Mouse (Mus musculus) midbrain, embryonic 13.5 days (tissue): ENCODE measurements around the gene Pgap2. TPM values are rescaled to one million over a fixed set of nuclear protein-coding genes. Genes with fewer than 3 reads are reported as not detected.

Source experiments
- ATAC-seq: fragments of 200-750 bp; cut with Nextera tagmentation; 2 replicates; pipeline ENCODE4 v1.8.0; 2017; ENCODE audit warnings: mild to moderate bottlenecking, moderate TSS enrichment, moderate library complexity
- H3K27ac ChIP-seq: fragments of 300-500 bp; sonication (generic); 2 replicates; pipeline ENCODE4 v1.5.1; 2015; ENCODE audit warnings: inconsistent platforms, mild to moderate bottlenecking, moderate library complexity
- H3K27me3 ChIP-seq: fragments of 300-500 bp; sonication (generic); 2 replicates; pipeline ENCODE4 v1.6.1; 2015; ENCODE audit warnings: mild to moderate bottlenecking, inconsistent platforms
- H3K36me3 ChIP-seq: fragments of 300-500 bp; sonication (generic); 2 replicates; pipeline ENCODE4 v1.6.1; 2015; ENCODE audit warnings: mild to moderate bottlenecking, inconsistent platforms
- H3K4me1 ChIP-seq: fragments of 300-500 bp; sonication (generic); replicated peaks from 2 replicates; pipeline ENCODE4 v1.6.1; 2015; ENCODE audit warnings: inconsistent platforms
- H3K4me2 ChIP-seq: fragments of 300-500 bp; sonication (generic); replicated peaks from 2 replicates; pipeline ENCODE4 v1.6.1; 2015; ENCODE audit warnings: moderate library complexity, mild to moderate bottlenecking, inconsistent platforms
- H3K4me3 ChIP-seq: fragments of 300-500 bp; sonication (generic); replicated peaks from 2 replicates; pipeline ENCODE4 v1.5.1; 2015; ENCODE audit warnings: mild to moderate bottlenecking, inconsistent platforms
- H3K9ac ChIP-seq: fragments of 300-500 bp; sonication (generic); replicated peaks from 2 replicates; pipeline ENCODE4 v1.6.1; 2015; ENCODE audit warnings: mild to moderate bottlenecking, inconsistent platforms
- H3K9me3 ChIP-seq: fragments of 300-500 bp; sonication (generic); 2 replicates; pipeline ENCODE4 v1.6.1; 2016; ENCODE audit warnings: mild to moderate bottlenecking, inconsistent platforms
- WGBS: fragments of 180-500 bp; shearing (Covaris S2); methylation state at CpG from one replicate; pipeline ENCODE4 v1.1.7; 2015; 5-methylcytosine and 5-hydroxymethylcytosine counted together
- polyA plus RNA-seq: library from polyadenylated mRNA; unstranded; fragments of >200 nt; fragmentation: Nextera tagmentation; extraction: Ambion mirVana; gene quantifications from 2 replicates; pipeline ENCODE4 v1.2.1, GENCODE M21; 2015

Pgap2 gene
- polyA plus RNA-seq, result 50.1 and 51.6 TPM in 2 replicates

DNA sequence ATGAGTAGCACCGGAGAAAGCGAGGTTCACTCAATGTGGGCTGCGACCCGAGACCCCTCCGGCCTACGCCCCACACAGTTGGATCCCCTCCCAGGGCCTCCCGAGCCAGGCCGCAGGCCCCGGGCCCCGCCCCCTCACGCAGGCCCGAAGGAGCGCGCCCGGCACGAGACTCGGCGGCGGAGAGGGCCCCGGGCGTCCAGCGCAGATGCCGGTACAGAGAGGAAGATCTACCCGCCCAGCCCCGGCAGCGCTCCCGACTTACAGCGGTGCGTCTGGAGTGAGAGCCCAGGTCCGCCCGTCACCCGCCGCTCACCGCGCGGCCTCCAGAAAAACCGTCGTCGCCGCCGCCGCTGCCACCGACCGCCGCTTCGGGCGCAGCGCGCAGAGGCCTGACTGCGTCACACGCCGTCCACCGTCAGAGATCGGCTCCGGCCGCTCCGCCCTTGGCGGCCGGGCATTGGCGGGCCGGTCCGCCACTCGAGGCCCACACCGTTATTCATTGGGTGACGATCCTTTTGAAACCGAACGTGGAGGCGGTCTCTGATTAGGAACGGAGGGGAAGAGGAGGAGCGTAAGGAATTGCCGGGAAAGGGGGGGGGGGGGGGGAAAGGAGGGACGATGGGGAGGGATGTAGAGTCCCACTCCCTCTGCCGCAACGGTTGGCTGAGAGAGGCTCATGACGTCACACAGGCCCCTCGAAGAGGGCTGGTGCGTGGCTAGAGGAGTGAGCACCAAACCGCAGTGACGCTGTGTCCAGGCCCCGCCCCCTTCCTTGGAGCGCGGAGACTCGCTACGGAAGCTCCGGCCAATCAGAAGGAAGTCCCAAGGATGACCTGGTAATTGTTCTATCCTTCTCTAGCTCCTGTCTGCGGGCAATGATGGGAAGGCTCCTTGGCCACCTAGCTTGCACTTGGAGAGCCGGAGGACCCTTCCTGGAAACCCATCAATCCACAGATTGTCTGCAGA is at the start of gene Pgap2, which contains the start of gene Nup98:
Gene Pgap2, plus strand, starts transcription at position 453 of the 966 bp plus-strand sequence.
Gene Nup98, minus strand, starts transcription at position 421 of the 966 bp plus-strand sequence.
- peak within 1 kb of the TSS; percentile 95 for H3K27ac ChIP-seq
- H3K36me3 ChIP-seq, result no peaks in the 10 kb centered on the region
- WGBS, result under 1% methylated on average over 72 of the region's 87 CpGs
- peak within 1 kb of the TSS; percentile 79 for H3K9ac ChIP-seq
- peaks cover 21% of the 10 kb centered on the region for H3K4me1 ChIP-seq
- no peaks in the 10 kb centered on the region for H3K27me3 ChIP-seq
- no peaks in the 10 kb centered on the region for H3K9me3 ChIP-seq
- peak within 1 kb of the TSS; percentile 59 for H3K4me3 ChIP-seq
- peak within 1 kb of the TSS; percentile 75 for H3K4me2 ChIP-seq
- peak; percentile 99 for ATAC-seq

GRCm38 (mm10) chr7:102170300-102170699 is 39.7 kb upstream of the Pgap2 start:
- Histone ChIP-seq H3K4me2 (no peak overlapping the region), H3K9me3 (no peaks in the 10 kb centered on the region), H3K9ac (no peak overlapping the region), H3K27me3 (no peaks in the 10 kb centered on the region), H3K4me3 (no peak overlapping the region), H3K4me1 (no peaks in the 10 kb centered on the region), H3K27ac (no peak overlapping the region), H3K36me3 (peaks cover 22% of the 10 kb centered on the region)
- no peak for ATAC-seq

GRCm38 (mm10) chr7:102183849-102184248 is 26.2 kb upstream of the Pgap2 start:
- Histone ChIP-seq H3K4me3 (no peak overlapping the region), H3K9me3 (no peaks in the 10 kb centered on the region), H3K27me3 (no peaks in the 10 kb centered on the region), H3K4me1 (no peaks in the 10 kb centered on the region), H3K36me3 (peaks cover 69% of the 10 kb centered on the region), H3K4me2 (no peak overlapping the region), H3K9ac (no peak overlapping the region), H3K27ac (no peak overlapping the region)
- ATAC-seq, result no peak
- WGBS, result 97% methylated on average over 3 of the region's 3 CpGs

GRCm38 (mm10) chr7:102192356-102192755 is 17.7 kb upstream of the Pgap2 start:
- H3K9me3 ChIP-seq, result no peaks in the 10 kb centered on the region
- no peak overlapping the region for H3K4me2 ChIP-seq
- no peaks in the 10 kb centered on the region for H3K27me3 ChIP-seq
- H3K36me3 ChIP-seq, result peaks cover 65% of the 10 kb centered on the region
- H3K4me1 ChIP-seq, result no peaks in the 10 kb centered on the region
- H3K4me3 ChIP-seq, result no peak overlapping the region
- no peak overlapping the region for H3K27ac ChIP-seq
- no peak for ATAC-seq
- no peak overlapping the region for H3K9ac ChIP-seq
- WGBS, result 98% methylated on average over 1 of the region's 1 CpGs

GRCm38 (mm10) chr7:102200576-102200975 is 9.4 kb upstream of the Pgap2 start:
- H3K4me3 ChIP-seq, result no peak overlapping the region
- H3K9me3 ChIP-seq, result no peaks in the 10 kb centered on the region
- no peaks in the 10 kb centered on the region for H3K27me3 ChIP-seq
- H3K36me3 ChIP-seq, result no peaks in the 10 kb centered on the region; the same call in 1 of the 2 replicates
- H3K27ac ChIP-seq, result no peak overlapping the region
- no peaks in the 10 kb centered on the region for H3K4me1 ChIP-seq
- H3K4me2 ChIP-seq, result no peak overlapping the region
- no peak overlapping the region for H3K9ac ChIP-seq
- no peak for ATAC-seq
- WGBS, result 83% methylated on average over 3 of the region's 3 CpGs

DNA sequence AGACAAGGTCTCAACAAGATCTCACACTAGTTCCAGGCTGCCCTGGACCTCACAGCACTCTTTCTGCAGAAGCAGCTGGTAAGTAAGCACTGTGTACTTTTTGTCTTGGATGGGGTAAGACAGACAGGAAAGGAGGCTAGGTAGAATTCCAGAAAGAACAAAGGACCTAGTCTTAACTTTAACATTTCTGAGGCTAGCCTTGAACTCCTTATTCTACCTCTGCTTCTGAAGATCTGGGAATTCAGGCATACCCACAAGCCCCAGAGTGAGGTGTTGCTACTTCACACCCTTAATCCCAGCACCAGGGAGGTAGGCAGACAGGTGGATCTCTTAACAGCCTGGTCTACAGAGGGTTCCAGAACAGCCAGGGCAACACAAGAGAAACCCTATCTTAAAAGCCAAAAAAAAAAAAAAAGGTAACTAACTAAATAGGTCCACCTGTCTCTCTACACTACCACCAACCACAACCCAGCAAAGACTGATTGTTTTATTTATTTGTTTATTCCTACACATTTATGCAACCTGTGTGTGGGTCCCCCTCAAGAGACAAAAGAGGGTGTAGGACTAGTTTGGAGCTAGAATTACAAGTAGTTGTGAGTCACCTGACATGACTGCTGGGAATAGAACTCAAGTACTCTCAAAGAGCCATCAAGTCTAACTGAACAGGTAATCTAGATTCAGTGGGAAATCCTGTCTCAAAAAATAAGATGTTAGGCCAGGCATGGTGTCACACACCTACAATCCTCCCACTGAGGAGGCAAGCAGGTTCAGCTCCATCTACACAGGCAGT is 8.8 kb upstream of the Pgap2 start:
- Histone ChIP-seq H3K27me3 (no peaks in the 10 kb centered on the region), H3K9ac (no peak overlapping the region), H3K27ac (no peak overlapping the region), H3K9me3 (no peaks in the 10 kb centered on the region), H3K4me2 (no peak overlapping the region), H3K4me1 (no peaks in the 10 kb centered on the region), H3K36me3 (no peaks in the 10 kb centered on the region; the same call in 1 of the 2 replicates), H3K4me3 (no peak overlapping the region)
- ATAC-seq, result no peak

DNA sequence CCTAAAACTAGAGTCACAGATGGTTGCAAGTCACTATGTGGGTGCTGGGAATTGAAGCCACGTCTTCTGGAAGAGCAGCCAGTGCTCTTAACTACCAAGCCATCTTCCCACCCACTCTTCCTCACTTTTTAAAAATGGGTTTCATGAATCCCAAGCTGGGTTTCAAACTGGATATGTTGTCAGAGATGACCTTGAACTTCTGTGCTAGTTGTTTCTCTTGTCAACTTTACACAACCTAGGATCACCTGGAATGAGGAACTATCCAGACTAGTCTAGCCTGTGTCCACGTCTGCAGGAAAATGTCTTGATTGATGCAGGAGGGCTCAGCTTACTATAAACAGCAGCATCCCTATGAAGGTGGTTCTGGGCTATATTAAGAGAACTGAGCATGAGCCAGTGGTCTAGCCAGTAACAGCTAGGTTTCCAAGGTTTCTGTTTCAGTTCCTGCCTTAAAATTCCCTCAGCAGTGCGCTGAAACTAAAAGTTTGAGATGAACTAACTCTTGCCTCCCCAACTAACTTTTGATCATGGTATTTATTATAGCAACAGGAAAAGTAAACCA is 5.6 kb upstream of the Pgap2 start:
- peaks cover 19% of the 10 kb centered on the region for H3K4me1 ChIP-seq
- no peak overlapping the region for H3K27ac ChIP-seq
- WGBS, result 86% methylated on average over 3 of the region's 3 CpGs
- no peak for ATAC-seq
- no peaks in the 10 kb centered on the region for H3K27me3 ChIP-seq
- no peaks in the 10 kb centered on the region; the same call in 1 of the 2 replicates for H3K36me3 ChIP-seq
- no peaks in the 10 kb centered on the region for H3K9me3 ChIP-seq
- no peak overlapping the region for H3K9ac ChIP-seq
- no peak overlapping the region for H3K4me2 ChIP-seq
- H3K4me3 ChIP-seq, result no peak overlapping the region

GRCm38 (mm10) chr7:102205646-102206045 is 4.4 kb upstream of the Pgap2 start:
- Histone ChIP-seq H3K27ac (no peak overlapping the region), H3K9ac (no peak overlapping the region), H3K36me3 (no peaks in the 10 kb centered on the region; the same call in 1 of the 2 replicates), H3K4me1 (peaks cover 19% of the 10 kb centered on the region), H3K4me2 (no peak overlapping the region), H3K27me3 (no peaks in the 10 kb centered on the region), H3K9me3 (no peaks in the 10 kb centered on the region), H3K4me3 (no peak overlapping the region)
- WGBS, result 86% methylated on average over 1 of the region's 1 CpGs
- ATAC-seq, result no peak

DNA sequence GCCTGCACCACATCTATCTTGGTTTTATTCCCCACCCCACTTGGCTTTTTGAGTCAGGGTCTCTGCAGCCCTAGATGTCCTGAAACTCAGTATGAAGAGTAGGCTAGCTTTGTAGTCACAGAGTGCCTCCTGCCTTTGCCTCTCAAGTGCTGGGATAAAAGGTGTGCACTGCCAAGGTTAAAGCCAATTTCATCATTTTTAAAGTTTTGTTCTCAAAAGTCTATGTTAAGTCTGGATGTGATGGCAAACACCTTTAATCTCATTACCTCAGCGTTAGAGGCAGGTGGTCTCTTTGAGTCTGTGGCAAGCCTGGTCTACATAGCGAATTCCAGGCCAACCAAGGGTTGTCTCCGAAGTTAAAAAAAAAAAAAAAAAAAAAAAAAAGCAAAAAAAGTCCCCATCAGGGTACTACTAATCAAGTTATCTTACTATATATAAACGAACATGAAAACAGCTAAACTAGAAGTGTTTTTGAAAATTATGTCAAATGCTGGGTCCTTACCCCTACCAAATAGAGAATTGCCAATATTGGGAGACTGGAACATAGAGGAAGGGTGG is 1.1 kb upstream of the Pgap2 start:
- no peaks in the 10 kb centered on the region for H3K9me3 ChIP-seq
- peak overlapping the region; percentile 59 for H3K4me3 ChIP-seq
- H3K27me3 ChIP-seq, result no peaks in the 10 kb centered on the region
- ATAC-seq, result no peak
- H3K4me2 ChIP-seq, result peak overlapping the region; percentile 75
- H3K36me3 ChIP-seq, result no peaks in the 10 kb centered on the region; the same call in 1 of the 2 replicates
- H3K9ac ChIP-seq, result peak overlapping the region; percentile 79
- peak overlapping the region; percentile 93; the same call in 1 of the 2 replicates for H3K27ac ChIP-seq
- peaks cover 21% of the 10 kb centered on the region for H3K4me1 ChIP-seq
- 67% methylated on average over 4 of the region's 4 CpGs for WGBS

GRCm38 (mm10) chr7:102211071-102211470 is 1.1 kb downstream of the Pgap2 start:
- Histone ChIP-seq H3K27ac (peak overlapping the region; percentile 95), H3K9ac (peak overlapping the region; percentile 68), H3K4me2 (peak overlapping the region; percentile 61), H3K36me3 (no peaks in the 10 kb centered on the region), H3K4me1 (peaks cover 21% of the 10 kb centered on the region), H3K4me3 (peak overlapping the region; percentile 59), H3K9me3 (no peaks in the 10 kb centered on the region), H3K27me3 (no peaks in the 10 kb centered on the region)
- WGBS, result 75% methylated on average over 3 of the region's 3 CpGs
- no peak for ATAC-seq

GRCm38 (mm10) chr7:102221899-102222298 is 11.9 kb downstream of the Pgap2 start:
- peak; percentile 14; the same call in 1 of the 2 replicates for ATAC-seq
- no peaks in the 10 kb centered on the region for H3K4me1 ChIP-seq
- H3K36me3 ChIP-seq, result no peaks in the 10 kb centered on the region
- 48% methylated on average over 1 of the region's 1 CpGs for WGBS
- H3K9me3 ChIP-seq, result no peaks in the 10 kb centered on the region
- H3K27ac ChIP-seq, result no peak overlapping the region
- H3K4me3 ChIP-seq, result peak overlapping the region; percentile 59; the same call in 1 of the 2 replicates
- H3K27me3 ChIP-seq, result no peaks in the 10 kb centered on the region
- peak overlapping the region; percentile 74 for H3K4me2 ChIP-seq
- H3K9ac ChIP-seq, result no peak overlapping the region
